Mouse (Mus musculus): Measurements from ENCODE around the gene Otud1.

GRCm38 (mm10) chr2:19704272-19704671 is 46.7 kb downstream of the Otud1 start:
- TF ChIP-seq EP300 (optimal IDR thresholded peaks at IDR 0.05) (no peak), CTCF (IDR thresholded peaks at IDR 0.05; ENCODE audit: low read depth) (no peak)
